Mouse (Mus musculus) yolk sac, embryonic 10.5 days (tissue): Measurements from ENCODE around the gene Rbl1.

Source experiments
- DNase-seq: peaks from one replicate; pipeline ENCODE4 v3.0.0-alpha.2; 2017; ENCODE audit warnings: low spot score

Rbl1 gene

DNA sequence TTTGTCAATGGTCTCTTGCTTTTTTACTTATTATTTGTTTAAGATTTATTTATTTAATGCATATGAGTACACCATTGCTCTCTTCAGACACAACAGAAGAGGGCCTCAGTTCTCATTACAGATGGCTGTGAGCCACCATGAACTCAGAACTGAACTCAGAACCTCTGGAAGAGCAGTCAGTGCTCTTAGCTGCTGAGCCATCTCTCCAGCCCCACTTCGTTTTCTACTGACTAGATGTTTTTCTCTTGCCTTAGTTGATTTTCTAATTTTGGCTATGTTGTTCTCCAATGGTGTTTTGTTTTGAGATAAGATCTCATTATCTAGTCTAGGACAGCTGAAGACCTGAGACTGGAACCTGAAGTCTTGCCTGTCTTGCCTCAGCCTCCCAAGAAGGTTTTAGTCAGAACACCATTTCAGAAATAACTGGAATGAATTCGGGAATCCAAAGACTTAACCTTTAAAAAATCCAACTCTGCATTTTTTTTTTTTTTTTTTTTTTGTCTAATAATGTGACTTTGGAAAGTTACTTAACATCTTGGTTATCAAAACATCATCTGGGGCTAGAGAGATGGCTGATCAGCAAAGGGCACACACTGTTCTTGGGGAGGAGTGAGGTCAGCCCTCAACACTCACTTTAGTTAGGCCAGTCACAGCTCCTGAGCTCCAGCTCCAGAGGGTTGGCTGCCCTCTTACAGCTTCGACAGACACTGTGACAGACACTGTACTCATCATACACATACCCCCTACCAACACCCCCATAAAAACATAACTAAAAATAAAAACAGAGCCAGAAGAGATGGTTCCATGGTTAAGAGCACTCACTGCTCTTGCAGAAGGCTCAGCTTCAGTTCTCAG, 71.4 kb downstream of the Rbl1 start:
- DNase-seq = no peak

DNA sequence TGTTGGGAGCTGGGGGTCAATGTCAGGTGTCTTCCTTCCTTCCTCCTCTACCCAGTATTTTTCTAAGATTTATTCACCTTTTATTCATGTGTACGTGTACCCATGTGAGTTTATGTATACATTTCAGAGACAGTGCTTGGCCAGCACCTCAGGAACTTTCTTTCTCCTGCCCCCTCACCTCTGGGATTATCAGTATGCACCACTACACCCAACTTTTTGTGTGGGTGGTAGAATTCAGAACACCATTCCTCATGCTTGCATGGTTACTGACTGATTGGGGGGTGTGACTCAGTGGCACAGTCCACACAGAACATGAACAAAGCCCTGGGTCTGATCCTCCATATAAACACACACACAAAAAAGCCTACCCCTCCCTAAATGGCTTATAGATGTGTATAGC, 72.2 kb downstream of the Rbl1 start:
- DNase-seq = no peak

DNA sequence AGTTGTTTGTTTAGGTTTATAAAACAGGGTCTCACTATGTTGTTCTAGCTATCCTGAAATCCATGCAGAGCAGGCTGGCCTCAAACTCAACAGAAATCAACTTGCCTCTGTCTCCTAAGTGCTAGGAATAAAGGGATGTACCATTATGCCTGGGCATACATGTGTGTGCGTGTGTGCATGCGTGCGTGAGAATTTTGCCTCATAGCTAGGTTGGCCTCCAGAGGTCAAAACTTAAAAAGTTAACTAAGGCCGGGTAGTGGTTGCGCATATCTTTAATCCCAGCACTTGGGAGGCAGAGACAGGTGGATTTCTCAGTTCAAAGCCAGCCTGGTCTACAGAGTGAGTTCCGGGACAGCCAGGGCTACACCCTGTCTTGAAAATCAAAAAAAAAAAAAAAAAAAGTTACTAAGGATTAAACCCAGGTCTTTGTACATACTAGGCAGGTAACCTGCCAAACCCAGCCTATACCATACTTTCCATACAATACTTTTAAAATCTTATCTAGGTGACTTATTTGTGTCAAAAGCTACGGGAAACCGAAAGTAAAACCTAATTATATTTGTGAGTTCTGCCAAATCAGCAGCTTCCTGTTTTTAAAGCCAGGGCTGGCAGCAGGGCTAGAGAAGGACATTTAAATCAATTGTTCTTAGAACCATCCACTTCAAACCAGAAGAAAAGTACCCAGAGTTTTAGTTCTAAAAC, 73.4 kb downstream of the Rbl1 start:
- DNase-seq = no peak

DNA sequence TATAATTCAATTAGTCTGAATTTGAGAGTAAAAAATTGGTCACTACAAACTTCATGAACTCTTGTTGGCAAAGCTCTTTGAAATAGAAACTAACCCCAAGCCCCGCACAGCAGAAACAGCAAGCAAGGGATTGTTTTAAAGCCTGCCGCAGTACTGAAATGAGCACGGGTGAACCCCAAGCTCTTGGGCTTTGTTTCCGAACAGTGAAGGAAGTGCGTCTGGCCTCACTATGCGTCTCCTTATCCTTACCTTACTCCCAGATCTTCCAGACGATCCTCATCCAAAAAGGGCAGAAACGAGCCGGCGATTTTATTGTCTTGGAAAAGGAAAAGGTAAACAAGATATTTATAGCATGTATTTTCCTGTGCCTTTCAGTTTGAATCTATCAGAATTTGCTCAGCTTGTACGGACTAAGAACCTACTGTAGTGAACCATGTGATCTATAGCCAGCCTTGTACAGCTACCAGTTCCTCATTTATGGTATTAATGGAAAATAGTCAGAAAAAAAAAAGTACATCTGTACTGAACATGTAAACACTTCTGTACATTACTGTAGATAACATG, 74.7 kb downstream of the Rbl1 start:
- no peak for DNase-seq

DNA sequence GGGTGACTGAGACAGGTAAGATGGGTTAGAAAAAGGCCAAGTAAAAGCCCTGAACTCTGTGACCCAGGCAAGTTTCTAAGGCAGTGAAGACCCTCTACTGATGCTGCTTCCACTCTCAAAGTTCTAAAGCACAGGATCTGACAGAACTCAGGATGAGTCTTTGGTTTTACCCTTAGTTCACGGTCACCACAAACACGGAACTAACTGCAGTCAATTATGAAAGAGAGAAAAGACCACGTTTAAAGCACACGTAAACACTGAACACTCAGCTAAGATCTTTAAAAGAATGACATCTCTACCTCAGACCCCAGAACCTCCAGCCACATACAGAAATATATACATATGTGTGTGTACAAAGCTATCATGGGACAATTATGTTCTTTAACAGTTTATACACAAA, 75.2 kb downstream of the Rbl1 start:
- DNase-seq = no peak

DNA sequence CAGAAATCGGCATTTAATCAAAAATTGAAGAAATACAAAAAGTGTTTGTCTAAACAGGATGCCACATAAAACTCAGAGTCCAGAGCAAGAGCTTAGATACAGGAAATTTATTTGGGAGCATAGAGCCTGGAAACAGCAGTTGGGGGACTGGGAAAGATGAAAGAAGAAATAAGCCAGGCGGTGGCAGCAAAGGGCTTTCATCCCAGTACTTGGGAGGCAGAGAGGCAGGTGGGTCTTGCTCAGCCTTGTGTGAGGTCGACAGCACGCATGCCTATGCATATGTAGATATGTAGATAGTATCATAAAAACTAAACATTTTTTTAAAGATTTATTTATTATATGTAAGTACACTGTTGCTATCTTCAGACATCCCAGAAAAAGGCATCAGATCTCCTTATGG, 76.3 kb downstream of the Rbl1 start:
- no peak for DNase-seq

DNA sequence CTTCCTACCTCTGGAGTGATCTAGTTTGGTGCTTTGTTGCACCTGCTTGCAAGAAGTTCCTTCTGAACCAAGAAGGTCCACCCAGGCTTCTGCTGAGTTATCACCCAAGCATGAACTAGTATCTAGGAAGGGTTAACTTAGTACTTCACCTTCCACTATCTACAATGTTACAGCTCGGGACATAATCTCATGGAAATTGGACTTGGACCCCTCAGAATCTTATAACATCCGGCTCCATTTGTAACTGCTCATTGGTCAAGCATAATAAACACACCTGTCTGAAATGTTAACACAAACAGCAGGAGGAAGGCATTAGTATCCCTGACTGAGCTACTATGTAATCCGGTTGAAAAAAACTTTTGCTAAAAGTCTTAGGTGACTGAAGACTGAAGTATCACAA, 77.0 kb downstream of the Rbl1 start:
- no peak for DNase-seq

DNA sequence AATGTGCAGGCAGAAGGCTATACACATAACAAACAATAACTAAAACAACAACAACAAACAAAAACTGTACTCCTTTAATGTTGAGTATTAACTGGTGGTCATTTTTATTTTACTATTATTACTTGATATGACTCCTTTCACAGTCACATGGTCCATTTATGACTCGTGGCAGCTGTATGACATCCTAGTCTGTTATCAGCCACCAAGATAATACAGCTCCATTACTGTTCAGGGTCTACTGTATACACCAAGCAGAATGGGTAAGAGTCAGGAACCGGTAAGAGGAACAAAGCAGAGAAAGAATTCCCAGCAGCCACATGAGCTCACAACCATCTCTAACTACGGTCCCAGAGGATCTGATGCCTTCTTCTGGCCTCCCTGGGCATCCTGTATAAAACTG, 79.1 kb downstream of the Rbl1 start:
- no peak for DNase-seq

DNA sequence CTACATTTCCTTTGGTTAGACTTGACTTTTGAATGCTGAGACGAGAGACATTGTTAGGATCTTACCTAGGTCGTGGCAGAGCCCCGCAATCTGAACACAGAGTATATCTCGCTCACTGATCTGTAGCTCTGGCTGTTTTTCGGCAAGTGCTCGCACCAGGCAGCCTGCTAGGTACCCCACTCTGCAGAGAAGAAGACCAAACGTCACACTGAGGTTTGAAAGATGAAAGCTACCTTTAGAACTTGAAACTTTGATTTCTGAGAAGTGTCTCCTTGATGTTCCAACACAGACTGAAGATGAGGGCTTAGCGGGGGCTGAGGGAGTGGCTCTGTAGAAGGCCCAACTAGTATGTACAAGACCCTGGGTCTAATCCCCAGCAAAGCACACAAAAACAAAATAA, 82.6 kb downstream of the Rbl1 start:
- DNase-seq = no peak

DNA sequence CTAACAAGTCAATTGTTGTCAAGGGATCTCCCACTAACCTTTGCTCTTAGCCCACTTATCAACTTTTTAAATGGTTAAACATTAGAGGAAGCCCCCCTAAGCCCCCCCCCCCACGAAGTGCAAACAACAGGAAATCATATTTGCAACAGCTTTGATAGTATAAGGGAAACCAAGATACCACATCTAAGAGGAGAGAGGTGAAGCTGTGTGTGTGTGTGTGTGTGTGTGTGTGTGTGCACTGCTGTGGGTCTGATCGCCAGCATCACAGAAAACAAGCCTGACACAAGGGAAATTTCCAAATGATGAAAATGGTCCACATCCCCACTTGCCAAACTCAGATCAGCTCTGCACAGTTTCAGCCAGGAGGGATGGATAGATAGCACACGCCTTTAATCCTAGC, 85.3 kb downstream of the Rbl1 start:
- no peak for DNase-seq

DNA sequence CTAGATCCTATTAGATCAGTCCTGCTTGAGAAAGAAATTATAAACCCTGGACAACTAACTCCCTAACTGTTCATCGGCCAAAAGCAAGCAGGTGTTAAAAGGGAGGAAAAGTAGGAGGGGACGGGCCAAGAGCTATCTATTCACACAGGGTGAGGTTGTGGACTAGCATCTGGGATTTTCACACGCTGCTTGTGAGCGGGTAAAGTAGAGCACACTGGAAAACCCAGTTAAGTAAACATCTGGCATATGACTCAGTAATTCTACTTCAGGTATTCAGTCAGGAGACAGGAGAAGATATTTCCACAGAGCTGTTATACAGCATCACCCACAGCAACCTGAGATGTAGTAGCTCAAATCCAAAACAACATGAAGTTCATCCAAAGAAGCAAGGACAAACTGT, 85.8 kb downstream of the Rbl1 start:
- DNase-seq = no peak

DNA sequence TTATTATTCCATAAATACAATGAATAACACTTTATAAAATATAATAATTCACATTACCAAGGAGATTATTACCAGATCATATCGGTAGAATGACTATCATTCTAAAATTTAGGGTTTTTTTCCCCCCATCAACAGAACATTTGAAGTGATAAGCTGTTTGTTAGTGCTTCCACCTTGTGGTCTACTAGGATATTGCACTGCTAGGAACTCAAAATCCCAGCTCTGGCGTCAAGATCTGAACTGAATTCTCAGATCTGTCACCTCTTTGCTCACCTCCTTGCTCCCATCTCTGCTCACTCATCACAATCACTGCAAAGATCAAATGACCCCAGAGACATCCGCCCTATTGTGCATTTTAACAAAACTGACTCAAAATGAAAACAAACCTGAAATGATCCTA, 87.4 kb downstream of the Rbl1 start:
- no peak for DNase-seq

DNA sequence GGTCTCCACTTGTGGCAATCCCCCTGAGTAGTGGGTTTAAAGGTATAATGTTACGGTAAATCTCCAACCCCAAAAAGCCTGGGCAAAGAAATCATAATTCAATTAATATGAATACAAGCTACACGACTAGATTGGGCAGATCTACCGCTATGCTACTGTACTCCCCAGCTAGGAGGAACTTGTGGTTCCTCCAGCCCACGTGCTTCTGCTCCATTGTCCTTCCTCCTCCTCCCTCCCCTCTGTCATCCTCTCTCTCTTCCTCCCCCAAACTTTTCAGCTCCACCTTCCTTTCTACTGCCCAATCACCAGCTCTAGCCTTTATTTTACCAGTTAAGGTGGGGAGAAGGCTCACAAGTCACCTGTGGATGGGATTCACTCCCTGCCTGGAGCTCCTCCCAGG, 96.1 kb downstream of the Rbl1 start:
- no peak for DNase-seq

DNA sequence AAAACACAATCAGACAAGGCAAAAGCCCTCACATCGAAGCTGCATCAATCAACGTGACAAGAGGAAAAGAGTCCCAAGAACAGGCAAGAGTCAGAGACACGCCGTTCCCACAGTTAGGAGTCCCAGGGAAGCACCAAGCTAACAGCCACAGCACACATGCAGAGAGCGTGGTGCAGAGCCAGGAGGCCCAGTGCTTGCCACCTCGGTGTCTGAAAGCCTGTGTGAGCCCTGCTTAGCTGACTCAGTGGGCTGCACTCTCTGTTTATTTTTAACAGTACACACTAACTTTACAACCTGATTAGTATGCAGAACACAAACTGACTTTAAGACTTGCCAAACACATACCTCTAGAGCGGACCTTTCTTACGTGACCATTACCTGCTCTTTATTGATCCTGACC, 99.9 kb downstream of the Rbl1 start:
- DNase-seq = no peak

DNA sequence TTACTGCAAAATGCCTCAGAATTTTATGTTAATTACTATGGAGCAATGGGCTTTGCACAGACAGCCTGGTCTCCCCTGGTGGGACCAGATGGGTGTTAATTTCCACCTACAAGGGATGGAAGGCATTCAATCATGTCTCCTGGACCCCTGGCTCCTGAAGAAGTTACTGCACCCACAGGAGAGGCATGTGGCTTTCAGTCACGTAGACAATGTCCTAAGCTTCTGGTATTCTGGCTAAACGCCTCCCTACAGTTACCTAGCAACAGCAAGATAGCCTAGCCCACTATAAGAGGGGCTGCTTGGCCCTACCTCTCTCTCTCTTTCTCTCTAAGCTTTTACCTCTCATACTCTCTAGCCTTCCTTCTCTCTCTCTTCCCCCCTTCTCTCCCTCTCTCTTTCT, 102.1 kb downstream of the Rbl1 start:
- DNase-seq = no peak

DNA sequence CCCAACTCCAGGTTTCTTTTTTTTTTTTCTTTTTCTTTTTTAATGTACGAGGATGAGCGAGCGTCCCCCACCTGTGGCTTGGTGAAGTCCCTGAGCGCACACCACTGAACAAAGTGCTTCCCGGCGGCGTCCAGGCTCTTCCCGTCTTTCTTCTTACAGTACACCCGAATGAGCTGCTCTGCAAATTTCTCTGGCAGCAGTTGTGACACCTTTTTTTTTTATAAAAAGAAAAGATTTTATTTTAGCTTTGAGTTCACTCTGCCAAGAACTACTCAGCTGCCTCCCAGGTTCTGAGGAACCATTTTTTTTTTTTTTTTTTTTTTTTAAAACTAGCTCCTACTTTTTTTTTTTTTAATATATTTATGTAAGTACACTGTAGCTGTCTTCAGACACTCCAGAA, 102.7 kb downstream of the Rbl1 start:
- no peak for DNase-seq

DNA sequence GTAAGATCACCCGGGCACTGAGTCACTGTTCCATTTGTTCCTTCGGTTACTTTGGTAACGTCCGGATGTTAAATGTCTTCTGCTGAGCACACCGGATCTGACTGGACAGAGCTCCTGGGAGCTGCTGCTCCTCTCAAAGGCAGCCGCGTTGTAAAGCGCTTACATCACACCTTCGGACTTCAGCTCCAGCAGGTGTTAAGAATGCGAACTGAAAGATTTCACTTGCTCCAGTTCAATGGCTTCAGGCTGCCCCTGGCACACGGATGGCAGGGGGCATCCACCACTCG, 104.1 kb downstream of the Rbl1 start:
- DNase-seq = no peak

DNA sequence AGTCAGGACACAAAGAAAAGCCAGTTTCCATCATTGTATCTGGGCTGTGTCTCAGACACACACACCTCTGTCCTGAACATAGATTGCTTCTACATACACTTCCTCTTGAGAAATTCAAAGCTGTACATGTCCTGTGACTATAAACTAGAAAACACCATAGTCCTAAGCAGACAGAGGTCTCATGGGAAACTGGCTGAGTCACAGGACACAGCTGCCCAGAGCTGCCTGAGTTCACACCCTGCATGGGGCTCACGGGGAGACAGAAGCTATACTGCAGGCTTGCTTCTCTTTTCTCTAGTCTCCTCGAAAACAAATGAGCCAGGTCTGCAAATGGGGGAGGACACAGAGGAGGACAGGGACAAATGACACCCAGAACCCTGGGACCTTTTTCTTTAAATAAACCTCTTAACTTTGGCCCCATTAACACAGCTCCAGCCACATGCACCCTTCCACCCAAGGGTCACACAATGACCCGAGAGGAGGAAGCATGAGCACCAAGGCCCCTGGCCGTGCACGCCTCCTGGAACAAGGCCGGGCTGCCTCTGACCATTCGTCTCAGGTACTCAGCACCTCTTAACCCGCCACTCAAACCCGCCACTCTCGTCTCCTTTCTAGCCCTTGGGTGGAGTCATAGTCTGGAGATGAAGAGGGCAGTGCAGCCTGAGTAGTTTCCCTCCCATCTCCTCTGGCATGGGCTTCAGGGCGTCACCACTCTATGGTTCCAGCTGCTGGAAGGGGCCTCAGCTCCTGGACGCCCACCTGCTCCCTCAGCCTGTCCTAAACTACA, 104.6 kb downstream of the Rbl1 start:
- no peak for DNase-seq
